ENCODE assay signal across 8 mouse cellular contexts in the genomic region with DNA sequence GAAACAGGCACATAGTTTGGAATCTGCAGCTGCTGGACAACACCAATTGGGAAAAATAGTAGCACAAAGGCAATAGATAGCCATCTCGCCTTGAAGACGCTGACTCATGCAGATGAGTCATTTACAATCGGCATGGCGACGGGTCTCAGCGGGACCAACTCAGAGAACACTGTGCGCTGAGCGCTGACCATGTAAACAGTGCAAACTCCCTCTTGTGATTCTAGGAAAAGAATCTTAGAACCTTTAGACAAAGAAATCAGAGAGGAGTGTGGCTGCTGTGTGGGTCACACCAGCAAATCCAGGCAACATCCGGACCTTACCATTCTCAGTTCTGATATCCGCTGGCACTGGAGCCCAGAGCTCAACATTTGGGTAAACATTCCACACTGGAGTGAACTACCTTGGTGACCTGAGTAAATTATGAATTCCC. TPM values are rescaled to one million over a fixed set of nuclear protein-coding genes. Genes with fewer than 3 reads are reported as not detected.
A peak's percentile ranks its signal among the peaks of the same experiment; 100 is the strongest.
DNase-seq lines count a peak whose midpoint lies in the region; ATAC-seq and TF ChIP-seq lines count a peak whose summit lies in the region.

No protein-coding gene starts in this region.

- TF ChIP-seq POLR2A in bone marrow, adult 2 months (IDR thresholded peaks at IDR 0.05; ENCODE audit: borderline replicate concordance, control insufficient read depth, low read depth, low read length) = no peak

- no peak overlapping the region for H3K9ac ChIP-seq in heart, postnatal 0 days (replicated peaks; ENCODE audit: low read depth, low read length)
- no peak overlapping the region for H3K9ac ChIP-seq in liver, embryonic 16.5 days (ENCODE audit: low read depth, low read length)

- TF ChIP-seq CTCF in bone marrow, adult 2 months (IDR thresholded peaks at IDR 0.05; ENCODE audit: control insufficient read depth, insufficient read depth, low read length) = no peak
- no peak for TF ChIP-seq CTCF in heart, postnatal 0 days (IDR thresholded peaks at IDR 0.05; ENCODE audit: low read depth)

- 16% methylated on average over 10 of the region's 10 CpGs for WGBS in bone marrow, adult 2 months
- 36% methylated on average over 10 of the region's 10 CpGs for WGBS in heart, postnatal 0 days
- 13% methylated on average over 10 of the region's 10 CpGs for WGBS in liver, embryonic 16.5 days (ENCODE audit: insufficient replicate concordance)

- H3K27ac ChIP-seq in bone marrow, adult 2 months (ENCODE audit: control insufficient read depth, insufficient read depth, low read depth, low read length, poor library complexity) = peak overlapping the region; percentile 61
- H3K27ac ChIP-seq in heart, postnatal 0 days (ENCODE audit: low read depth) = peak overlapping the region; percentile 82
- peak overlapping the region; percentile 15 for H3K27ac ChIP-seq in liver, embryonic 16.5 days (ENCODE audit: low read length)

- peak; percentile 56; the same call in 1 of the 2 replicates for TF ChIP-seq EP300 in heart, postnatal 0 days (IDR thresholded peaks at IDR 0.05; ENCODE audit: low read depth)

- H3K9me3 ChIP-seq in heart, postnatal 0 days (replicated peaks; ENCODE audit: control insufficient read depth, low read length) = no peaks in the 10 kb centered on the region
- H3K9me3 ChIP-seq in liver, embryonic 16.5 days (replicated peaks; ENCODE audit: control insufficient read depth, low read length) = no peaks in the 10 kb centered on the region

- H3K36me3 ChIP-seq in heart, postnatal 0 days (replicated peaks; ENCODE audit: control insufficient read depth, insufficient read depth, low read length) = no peaks in the 10 kb centered on the region
- H3K36me3 ChIP-seq in liver, embryonic 16.5 days (ENCODE audit: control insufficient read depth, insufficient read depth) = no peaks in the 10 kb centered on the region

- ATAC-seq in heart, postnatal 0 days (ENCODE audit: insufficient read depth, low read depth) = peak; percentile 42
- peak; percentile 37; the same call in 1 of the 2 replicates for ATAC-seq in liver, embryonic 16.5 days (ENCODE audit: low read depth)

- H3K4me1 ChIP-seq in bone marrow, adult 2 months (ENCODE audit: control insufficient read depth, insufficient read depth, low read length) = no peaks in the 10 kb centered on the region; the same call in 1 of the 2 replicates
- peaks cover 21% of the 10 kb centered on the region for H3K4me1 ChIP-seq in heart, postnatal 0 days (ENCODE audit: control insufficient read depth, insufficient read depth)
- peaks cover 7% of the 10 kb centered on the region for H3K4me1 ChIP-seq in liver, embryonic 16.5 days (ENCODE audit: control insufficient read depth, low read depth, low read length)

- DNase-seq in ovary, postnatal 36 days (ENCODE audit: low spot score) = peak; percentile 35
- DNase-seq in ovary, postnatal 10 days (ENCODE audit: low spot score) = no peak
- peak; percentile 32 for DNase-seq in heart, postnatal 0 days (ENCODE audit: low spot score)
- DNase-seq in yolk sac, embryonic 10.5 days (ENCODE audit: low spot score) = peak; percentile 82
- no peak for DNase-seq in cerebellum, adult 11 months
- DNase-seq in thymus, postnatal 36 days = no peak

- peak overlapping the region; percentile 37 for H3K4me2 ChIP-seq in heart, postnatal 0 days (ENCODE audit: low read depth, low read length)
- peak overlapping the region; percentile 49 for H3K4me2 ChIP-seq in liver, embryonic 16.5 days (ENCODE audit: low read depth, low read length)

- no peaks in the 10 kb centered on the region for H3K27me3 ChIP-seq in heart, postnatal 0 days (ENCODE audit: control insufficient read depth, insufficient read depth, low read length)
- no peaks in the 10 kb centered on the region for H3K27me3 ChIP-seq in liver, embryonic 16.5 days (ENCODE audit: control insufficient read depth, insufficient read depth, low read depth, low read length)

- peak overlapping the region; percentile 33 for H3K4me3 ChIP-seq in bone marrow, adult 2 months (replicated peaks; ENCODE audit: control insufficient read depth, low read depth, low read length)
- H3K4me3 ChIP-seq in heart, postnatal 0 days (ENCODE audit: low read depth, low read length) = no peak overlapping the region
- peak overlapping the region; percentile 28 for H3K4me3 ChIP-seq in liver, embryonic 16.5 days (ENCODE audit: low read depth, low read length)

RNA-seq across cellular contexts. Expression of a gene that starts 16.1 kb away (rescaled TPM):
- polyA plus RNA-seq in bone marrow, adult 2 months (2011; ENCODE audit: insufficient read depth, insufficient read length, low replicate concordance, missing spikeins) = 14.2 and 32.9 TPM in 2 replicates
- 65.3 and 92.1 TPM in 2 replicates for total RNA-seq in heart, postnatal 0 days (2014; rRNA removed; ENCODE audit: low replicate concordance)
- 54.6 and 59.6 TPM in 2 replicates for polyA plus RNA-seq in heart, postnatal 0 days (2015; fragmentation: Nextera tagmentation; extraction: Ambion mirVana)
- polyA plus RNA-seq in liver, embryonic 16.5 days (2015; fragmentation: Nextera tagmentation; extraction: Ambion mirVana) = 19.2 and 21.5 TPM in 2 replicates

Comparison
In these comparisons a context has a peak if more than half of its experiments do, and no peak if none do; other contexts are left out.
1. DNase-seq: peak in ovary, postnatal 36 days (single experiment), heart, postnatal 0 days (single experiment) and yolk sac, embryonic 10.5 days (single experiment); none in ovary, postnatal 10 days (single experiment), cerebellum, adult 11 months (single experiment) and thymus, postnatal 36 days (0 of 2).
2. H3K27ac ChIP-seq: peak in every context shown above with its lines; median percentile 82 in heart, postnatal 0 days; 61 in bone marrow, adult 2 months; 15 in liver, embryonic 16.5 days.